Mouse (Mus musculus): ENCODE data around the gene Retreg1. TPM values are rescaled to one million over a fixed set of nuclear protein-coding genes. Genes with fewer than 3 reads are reported as not detected.

Retreg1 gene
- total and polyA plus RNA-seq, 3 experiments = 41.0 to 328 (median 248) TPM

- no peak overlapping the region for H3K9ac ChIP-seq (ENCODE audit: low read depth, low read length)
- TF ChIP-seq POLR2A (IDR thresholded peaks at IDR 0.05; ENCODE audit: insufficient read depth, low read depth, low read length) = no peak
- no peak for TF ChIP-seq CTCF (IDR thresholded peaks at IDR 0.05)
- TF ChIP-seq EP300 (IDR thresholded peaks at IDR 0.05; ENCODE audit: insufficient read depth, low read depth, low read length) = no peak
- no peak overlapping the region for H3K4me3 ChIP-seq
- H3K27ac ChIP-seq = no peak overlapping the region
- intact Hi-C loops (cut with DNase I) = no loop called here
- H3K4me1 ChIP-seq (ENCODE audit: control insufficient read depth, insufficient read depth, low read length) = no peaks in the 10 kb centered on the region
- 69% methylated on average over 11 of the region's 11 CpGs for WGBS
- DNase-seq = no peak
- no peaks in the 10 kb centered on the region for H3K36me3 ChIP-seq (ENCODE audit: control insufficient read depth, insufficient read depth, low read length)
- no peaks in the 10 kb centered on the region for H3K27me3 ChIP-seq (ENCODE audit: control insufficient read depth, insufficient read depth, low read length)
- peaks cover 2% of the 10 kb centered on the region; the same call in 1 of the 2 replicates for H3K79me2 ChIP-seq (replicated peaks; ENCODE audit: control insufficient read depth, insufficient read depth, low read length)
Measured at GRCm38 (mm10) chr15:25850552-25850951, 7.6 kb downstream of the Retreg1 start.

- intact Hi-C loops (cut with DNase I) = no loop called here
- 77% methylated on average over 18 of the region's 18 CpGs for WGBS
- DNase-seq = no peak
- Histone ChIP-seq H3K27ac (no peak overlapping the region), H3K36me3 (ENCODE audit: control insufficient read depth, insufficient read depth, low read length) (no peaks in the 10 kb centered on the region), H3K9ac (ENCODE audit: low read depth, low read length) (no peak overlapping the region), H3K27me3 (ENCODE audit: control insufficient read depth, insufficient read depth, low read length) (no peaks in the 10 kb centered on the region), H3K4me3 (no peak overlapping the region), H3K4me1 (ENCODE audit: control insufficient read depth, insufficient read depth, low read length) (peaks cover 1% of the 10 kb centered on the region; the same call in 1 of the 2 replicates), H3K79me2 (replicated peaks; ENCODE audit: control insufficient read depth, insufficient read depth, low read length) (no peaks in the 10 kb centered on the region; the same call in 1 of the 2 replicates)
- TF ChIP-seq EP300 (IDR thresholded peaks at IDR 0.05; ENCODE audit: insufficient read depth, low read depth, low read length) = no peak
- no peak for TF ChIP-seq CTCF (IDR thresholded peaks at IDR 0.05)
- no peak for TF ChIP-seq POLR2A (IDR thresholded peaks at IDR 0.05; ENCODE audit: insufficient read depth, low read depth, low read length)
Measured at GRCm38 (mm10) chr15:25854270-25854904, 11.4 kb downstream of the Retreg1 start.

GRCm38 (mm10) chr15:25858611-25859058 lies 15.7 kb downstream of the Retreg1 start:
- 50% methylated on average over 12 of the region's 12 CpGs for WGBS
- peak; percentile 25 to 28 for DNase-seq
- TF ChIP-seq POLR2A (IDR thresholded peaks at IDR 0.05; ENCODE audit: insufficient read depth, low read depth, low read length) = no peak
- TF ChIP-seq CTCF (IDR thresholded peaks at IDR 0.05) = no peak
- no peak for TF ChIP-seq EP300 (IDR thresholded peaks at IDR 0.05; ENCODE audit: insufficient read depth, low read depth, low read length)
- Histone ChIP-seq H3K9ac (ENCODE audit: low read depth, low read length) (no peak overlapping the region), H3K79me2 (replicated peaks; ENCODE audit: control insufficient read depth, insufficient read depth, low read length) (no peaks in the 10 kb centered on the region; the same call in 1 of the 2 replicates), H3K36me3 (ENCODE audit: control insufficient read depth, insufficient read depth, low read length) (no peaks in the 10 kb centered on the region), H3K27me3 (ENCODE audit: control insufficient read depth, insufficient read depth, low read length) (no peaks in the 10 kb centered on the region), H3K4me1 (ENCODE audit: control insufficient read depth, insufficient read depth, low read length) (peaks cover 1% of the 10 kb centered on the region; the same call in 1 of the 2 replicates), H3K27ac (no peak overlapping the region), H3K4me3 (no peak overlapping the region)
- intact Hi-C loops (cut with DNase I) = no loop called here

- intact Hi-C loops (cut with DNase I) = no loop called here
Measured at GRCm38 (mm10) chr15:25859469-25859868, 16.5 kb downstream of the Retreg1 start.

GRCm38 (mm10) chr15:25861900-25862299 lies 18.9 kb downstream of the Retreg1 start:
- Histone ChIP-seq H3K79me2 (replicated peaks; ENCODE audit: control insufficient read depth, insufficient read depth, low read length) (0 out of 2 replicates have a peak, but pooled peaks cover 1% of the 10 kb centered on the region), H3K27me3 (ENCODE audit: control insufficient read depth, insufficient read depth, low read length) (no peaks in the 10 kb centered on the region), H3K27ac (no peak overlapping the region), H3K9ac (ENCODE audit: low read depth, low read length) (no peak overlapping the region), H3K36me3 (ENCODE audit: control insufficient read depth, insufficient read depth, low read length) (no peaks in the 10 kb centered on the region), H3K4me3 (no peak overlapping the region), H3K4me1 (ENCODE audit: control insufficient read depth, insufficient read depth, low read length) (peaks cover 1% of the 10 kb centered on the region; the same call in 1 of the 2 replicates)
- intact Hi-C loops (cut with DNase I) = no loop called here
- TF ChIP-seq POLR2A (IDR thresholded peaks at IDR 0.05; ENCODE audit: insufficient read depth, low read depth, low read length) = no peak
- no peak for TF ChIP-seq EP300 (IDR thresholded peaks at IDR 0.05; ENCODE audit: insufficient read depth, low read depth, low read length)
- TF ChIP-seq CTCF (IDR thresholded peaks at IDR 0.05) = no peak
- DNase-seq = no peak
- 87% methylated on average over 7 of the region's 7 CpGs for WGBS

More at GRCm38 (mm10) chr15:25859469-25859868, 16.5 kb downstream of the Retreg1 start:
- no peak for DNase-seq
- no peak overlapping the region for H3K27ac ChIP-seq
- no peaks in the 10 kb centered on the region for H3K36me3 ChIP-seq (ENCODE audit: control insufficient read depth, insufficient read depth, low read length)
- H3K27me3 ChIP-seq (ENCODE audit: control insufficient read depth, insufficient read depth, low read length) = no peaks in the 10 kb centered on the region
- H3K4me1 ChIP-seq (ENCODE audit: control insufficient read depth, insufficient read depth, low read length) = peaks cover 1% of the 10 kb centered on the region; the same call in 1 of the 2 replicates
- H3K9ac ChIP-seq (ENCODE audit: low read depth, low read length) = no peak overlapping the region
- 56% methylated on average over 3 of the region's 3 CpGs for WGBS
- TF ChIP-seq EP300 (IDR thresholded peaks at IDR 0.05; ENCODE audit: insufficient read depth, low read depth, low read length) (no peak), POLR2A (IDR thresholded peaks at IDR 0.05; ENCODE audit: insufficient read depth, low read depth, low read length) (no peak), CTCF (IDR thresholded peaks at IDR 0.05) (no peak)
- H3K79me2 ChIP-seq (replicated peaks; ENCODE audit: control insufficient read depth, insufficient read depth, low read length) = peaks cover 1% of the 10 kb centered on the region; the same call in 1 of the 2 replicates
- H3K4me3 ChIP-seq = no peak overlapping the region

GRCm38 (mm10) chr15:25865605-25866004 lies 22.6 kb downstream of the Retreg1 start:
- Histone ChIP-seq H3K27ac (no peak overlapping the region), H3K4me3 (no peak overlapping the region), H3K4me1 (ENCODE audit: control insufficient read depth, insufficient read depth, low read length) (no peaks in the 10 kb centered on the region), H3K79me2 (replicated peaks; ENCODE audit: control insufficient read depth, insufficient read depth, low read length) (0 out of 2 replicates have a peak, but pooled peaks cover 1% of the 10 kb centered on the region), H3K9ac (ENCODE audit: low read depth, low read length) (no peak overlapping the region), H3K36me3 (ENCODE audit: control insufficient read depth, insufficient read depth, low read length) (no peaks in the 10 kb centered on the region), H3K27me3 (ENCODE audit: control insufficient read depth, insufficient read depth, low read length) (no peaks in the 10 kb centered on the region)
- no peak for DNase-seq
- intact Hi-C loops (cut with DNase I) = no loop called here
- WGBS = 82% methylated on average over 3 of the region's 3 CpGs
- TF ChIP-seq CTCF (IDR thresholded peaks at IDR 0.05) (no peak), EP300 (IDR thresholded peaks at IDR 0.05; ENCODE audit: insufficient read depth, low read depth, low read length) (no peak), POLR2A (IDR thresholded peaks at IDR 0.05; ENCODE audit: insufficient read depth, low read depth, low read length) (no peak)
